Mouse (Mus musculus) lung, postnatal 0 days (tissue): ENCODE measurements around the gene Rtn2. TPM values are rescaled to one million over a fixed set of nuclear protein-coding genes. Genes with fewer than 3 reads are reported as not detected.

ENCODE experiments used
- ATAC-seq: fragments of 200-750 bp; cut with Nextera tagmentation; 2 replicates; pipeline ENCODE4 v1.8.0; 2017; ENCODE audit warnings: moderate library complexity
- DNase-seq: peaks from one replicate; pipeline ENCODE4 v3.0.0-alpha.2; 2016; ENCODE audit warnings: low spot score
- H3K27ac ChIP-seq: fragments of 300-500 bp; sonication (generic); 2 replicates; pipeline ENCODE4 v1.5.1; 2014; ENCODE audit warnings: antibody characterized with exemption, mild to moderate bottlenecking, low read length, mixed read lengths
- H3K27me3 ChIP-seq: fragments of 300-500 bp; sonication (generic); replicated peaks from 2 replicates; pipeline ENCODE4 v1.6.1; 2014; ENCODE audit warnings: low read length, mixed read lengths; ENCODE audit not compliant: insufficient read depth
- H3K36me3 ChIP-seq: fragments of 300-500 bp; sonication (generic); 2 replicates; pipeline ENCODE4 v1.6.1; 2014; ENCODE audit warnings: low read length, mixed read lengths; ENCODE audit not compliant: insufficient read depth
- H3K4me1 ChIP-seq: fragments of 300-500 bp; sonication (generic); 2 replicates; pipeline ENCODE4 v1.6.1; 2014; ENCODE audit warnings: antibody characterized with exemption, low read depth, low read length, mixed read lengths; ENCODE audit not compliant: insufficient read depth
- H3K4me2 ChIP-seq: fragments of 300-500 bp; sonication (generic); replicated peaks from 2 replicates; pipeline ENCODE4 v1.6.1; 2014; ENCODE audit warnings: low read depth, mild to moderate bottlenecking, low read length, moderate library complexity, mixed read lengths
- H3K4me3 ChIP-seq: fragments of 300-500 bp; sonication (generic); 2 replicates; pipeline ENCODE4 v1.5.1; 2014; ENCODE audit warnings: low read depth, low read length
- H3K9ac ChIP-seq: fragments of 300-500 bp; sonication (generic); replicated peaks from 2 replicates; pipeline ENCODE4 v1.6.1; 2014; ENCODE audit warnings: low read depth, mild to moderate bottlenecking
- H3K9me3 ChIP-seq: fragments of 300-500 bp; sonication (generic); 2 replicates; pipeline ENCODE4 v1.6.1; 2016; ENCODE audit warnings: low read length, mixed read lengths
- CTCF ChIP-seq: IDR thresholded peaks from 2 replicates; pipeline ENCODE4 v1.5.1; 2016; ENCODE audit warnings: antibody characterized with exemption, mild to moderate bottlenecking
- EP300 ChIP-seq: IDR thresholded peaks from 2 replicates; pipeline ENCODE4 v1.6.1; 2016; ENCODE audit warnings: antibody characterized with exemption, mild to moderate bottlenecking, control low read depth
- WGBS: fragments of 180-500 bp; shearing (Covaris S2); extraction: QIAGEN DNeasy Blood & Tissue Kit; methylation state at CpG from one replicate; pipeline ENCODE4 v1.1.7; 2014; 5-methylcytosine and 5-hydroxymethylcytosine counted together
- polyA plus RNA-seq: library from polyadenylated mRNA; unstranded; fragments of >200 nt; fragmentation: Nextera tagmentation; extraction: Ambion mirVana; gene quantifications from 2 replicates; pipeline ENCODE4 v1.2.1, GENCODE M21; 2015

Rtn2 gene
- polyA plus RNA-seq, 1 experiment from 2014 or later, result 26.6 TPM

GRCm38 (mm10) chr7:19305796-19306765, 23.7 kb downstream of the Rtn2 start:
- no peak for ATAC-seq
- H3K4me3 ChIP-seq, result no peak overlapping the region
- no peak for DNase-seq
- no peak overlapping the region for H3K27ac ChIP-seq
- 45% methylated on average over 16 of the region's 16 CpGs for WGBS
- H3K4me2 ChIP-seq, result no peak overlapping the region
- TF ChIP-seq CTCF (no peak), EP300 (no peak)
- H3K9me3 ChIP-seq, result no peaks in the 10 kb centered on the region
- H3K36me3 ChIP-seq, result no peaks in the 10 kb centered on the region
- peaks cover 14% of the 10 kb centered on the region for H3K4me1 ChIP-seq
- peaks cover 52% of the 10 kb centered on the region for H3K27me3 ChIP-seq
- no peak overlapping the region for H3K9ac ChIP-seq

GRCm38 (mm10) chr7:19306819-19307738, 24.7 kb downstream of the Rtn2 start:
- WGBS, result 65% methylated on average over 25 of the region's 25 CpGs

GRCm38 (mm10) chr7:19307739-19308453, 25.5 kb downstream of the Rtn2 start:
- WGBS, result 2% methylated on average over 16 of the region's 18 CpGs
- peaks cover 43% of the 10 kb centered on the region for H3K27me3 ChIP-seq

More at GRCm38 (mm10) chr7:19306819-19307738, 24.7 kb downstream of the Rtn2 start:
- no peak overlapping the region for H3K9ac ChIP-seq
- H3K4me2 ChIP-seq, result peak overlapping the region; percentile 99; the same call in 1 of the 2 replicates
- no peak overlapping the region for H3K27ac ChIP-seq
- TF ChIP-seq EP300, result no peak
- no peak for TF ChIP-seq CTCF
- H3K36me3 ChIP-seq, result no peaks in the 10 kb centered on the region
- no peak for ATAC-seq
- peaks cover 14% of the 10 kb centered on the region for H3K4me1 ChIP-seq
- no peaks in the 10 kb centered on the region for H3K9me3 ChIP-seq
- DNase-seq, result no peak
- H3K4me3 ChIP-seq, result peak overlapping the region; percentile 60
- H3K27me3 ChIP-seq, result peaks cover 51% of the 10 kb centered on the region

DNA sequence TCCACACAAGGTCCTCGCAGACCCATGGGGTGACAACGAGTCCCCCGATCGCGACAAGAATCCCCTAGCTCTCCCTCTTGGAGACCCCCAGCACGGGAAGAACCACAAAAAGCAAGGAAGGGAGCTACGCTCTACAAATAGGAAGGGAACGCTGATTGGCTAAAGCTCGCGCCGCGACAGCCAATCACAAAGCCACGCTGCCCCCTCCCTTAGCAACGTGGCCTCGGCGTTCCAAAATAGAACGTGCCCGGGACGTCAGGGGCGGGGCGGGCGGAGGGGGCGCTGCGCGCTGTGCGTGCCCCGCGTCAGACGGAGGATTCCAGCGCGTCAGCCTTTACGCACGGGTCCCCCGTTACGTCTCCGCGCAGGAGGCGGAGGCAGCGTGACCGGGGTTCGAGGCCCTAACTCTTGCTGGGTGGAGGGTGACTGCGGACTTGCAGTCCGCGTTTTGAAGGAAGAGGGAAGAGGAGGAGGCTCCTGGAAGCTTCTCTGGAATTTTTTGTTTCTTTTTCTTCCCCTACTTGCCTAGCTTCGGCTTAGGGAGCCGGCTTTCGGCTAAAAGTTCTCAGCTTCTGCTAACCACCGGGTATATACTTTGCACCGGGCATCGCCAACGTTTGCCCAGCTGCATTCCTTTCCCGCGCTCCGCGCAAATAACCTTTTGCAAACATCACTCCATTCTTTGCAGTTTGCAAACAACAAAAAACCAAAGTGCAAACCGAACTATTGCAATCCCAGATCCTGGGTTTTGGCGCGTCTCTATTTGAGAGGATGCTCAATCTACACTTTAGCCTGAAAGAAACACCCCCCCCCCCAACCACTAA, 26.2 kb downstream of the Rtn2 start:
- peaks cover 36% of the 10 kb centered on the region for H3K27me3 ChIP-seq
- H3K36me3 ChIP-seq, result no peaks in the 10 kb centered on the region
- WGBS, result under 1% methylated on average over 51 of the region's 58 CpGs
- no peaks in the 10 kb centered on the region for H3K9me3 ChIP-seq
- H3K4me3 ChIP-seq, result peak overlapping the region; percentile 60
- H3K27ac ChIP-seq, result peak overlapping the region; percentile 84
- peak; percentile 98 for DNase-seq
- TF ChIP-seq CTCF, result peak; percentile 51
- peak; percentile 19; the same call in 1 of the 2 replicates for TF ChIP-seq EP300
- peak overlapping the region; percentile 99 for H3K4me2 ChIP-seq
- peak; percentile 91 for ATAC-seq
- peaks cover 12% of the 10 kb centered on the region for H3K4me1 ChIP-seq
- peak overlapping the region; percentile 39 for H3K9ac ChIP-seq

More at GRCm38 (mm10) chr7:19307739-19308453, 25.5 kb downstream of the Rtn2 start:
- Histone ChIP-seq H3K27ac (peak overlapping the region; percentile 84), H3K36me3 (no peaks in the 10 kb centered on the region), H3K4me1 (peaks cover 14% of the 10 kb centered on the region), H3K4me3 (peak overlapping the region; percentile 60), H3K4me2 (peak overlapping the region; percentile 99), H3K9ac (peak overlapping the region; percentile 35), H3K9me3 (no peaks in the 10 kb centered on the region)
- peak; percentile 61 for ATAC-seq
- DNase-seq, result peak; percentile 87
- TF ChIP-seq CTCF (peak; percentile 2; the same call in 1 of the 2 replicates), EP300 (no peak)

GRCm38 (mm10) chr7:19309278-19309883, 27.0 kb downstream of the Rtn2 start:
- DNase-seq, result no peak
- Histone ChIP-seq H3K4me2 (peak overlapping the region; percentile 99), H3K4me3 (peak overlapping the region; percentile 60), H3K27me3 (peaks cover 33% of the 10 kb centered on the region), H3K9ac (peak overlapping the region; percentile 39; the same call in 1 of the 2 replicates), H3K36me3 (no peaks in the 10 kb centered on the region), H3K4me1 (peaks cover 6% of the 10 kb centered on the region), H3K27ac (no peak overlapping the region), H3K9me3 (no peaks in the 10 kb centered on the region)
- WGBS, result under 1% methylated on average over 48 of the region's 48 CpGs
- TF ChIP-seq EP300 (no peak), CTCF (no peak)
- ATAC-seq, result no peak
